Mouse (Mus musculus) MEL (cell line): ENCODE measurements around the gene Kif19a.

Source experiments
- BHLHE40 ChIP-seq: IDR thresholded peaks from 2 replicates; pipeline ENCODE4 v1.6.1; 2012; ENCODE audit warnings: low read depth, mild to moderate bottlenecking, inconsistent platforms, low read length, improper control_type of control experiment, borderline replicate concordance
- CTCF ChIP-seq, 3 experiments: IDR thresholded peaks in 2 of 3; conservative IDR thresholded peaks in 1 of 3; 2 replicates each; pipeline ENCODE4 v1.5.1; 2011 to 2012; ENCODE audit warnings: low read length in 3 of 3, low read depth in 2 of 3, mild to moderate bottlenecking in 2 of 3, improper control_type of control experiment in 1 of 3, inconsistent platforms in 1 of 3, mixed read lengths in 1 of 3, moderate library complexity in 1 of 3; ENCODE audit not compliant: control insufficient read depth in 1 of 3, insufficient read depth in 1 of 3, poor library complexity in 1 of 3, severe bottlenecking in 1 of 3
- E2F4 ChIP-seq: IDR thresholded peaks from 2 replicates; pipeline ENCODE4 v1.6.1; 2011; ENCODE audit warnings: low read depth, low read length, improper control_type of control experiment, borderline replicate concordance
- EP300 ChIP-seq, 2 experiments: IDR thresholded peaks; 2 replicates each; pipeline ENCODE4 v1.6.1; 2011; ENCODE audit warnings: improper control_type of control experiment in 2 of 2, low read length in 2 of 2, low read depth in 1 of 2, mild to moderate bottlenecking in 1 of 2
- KAT2A ChIP-seq: conservative IDR thresholded peaks from 2 replicates; pipeline ENCODE4 v1.6.1; 2012; ENCODE audit warnings: low read depth, low read length, improper control_type of control experiment, inconsistent platforms
- MAX ChIP-seq: IDR thresholded peaks from 2 replicates; pipeline ENCODE4 v1.6.1; 2011; ENCODE audit warnings: low read length, improper control_type of control experiment
- MAZ ChIP-seq: IDR thresholded peaks from 2 replicates; pipeline ENCODE4 v1.6.1; 2012; ENCODE audit warnings: low read depth, mild to moderate bottlenecking, inconsistent platforms, low read length, improper control_type of control experiment
- POLR2A ChIP-seq, 2 experiments: IDR thresholded peaks; 2 replicates each; pipeline ENCODE4 v1.6.1; 2011 to 2012; ENCODE audit warnings: low read length in 2 of 2, mild to moderate bottlenecking in 2 of 2, control low read depth in 1 of 2, improper control_type of control experiment in 1 of 2, low read depth in 1 of 2, moderate library complexity in 1 of 2; ENCODE audit not compliant: control insufficient read depth in 1 of 2, insufficient read depth in 1 of 2, poor library complexity in 1 of 2
- RCOR1 ChIP-seq: IDR thresholded peaks from 2 replicates; pipeline ENCODE4 v1.6.1; 2012; ENCODE audit warnings: low read depth, mild to moderate bottlenecking, inconsistent platforms, low read length, improper control_type of control experiment
- TAL1 ChIP-seq: IDR thresholded peaks from 2 replicates; pipeline ENCODE4 v1.6.1; 2012; ENCODE audit warnings: mild to moderate bottlenecking, inconsistent platforms, low read length, moderate library complexity, mixed read lengths
- UBTF ChIP-seq: IDR thresholded peaks from 2 replicates; pipeline ENCODE4 v1.6.1; 2012; ENCODE audit warnings: low read depth, mild to moderate bottlenecking, inconsistent platforms, low read length, improper control_type of control experiment, moderate library complexity, borderline replicate concordance; ENCODE audit not compliant: insufficient read depth
- USF1 ChIP-seq: IDR thresholded peaks from 2 replicates; pipeline ENCODE4 v1.6.1; 2014; ENCODE audit warnings: low read depth, mild to moderate bottlenecking, inconsistent platforms, low read length, improper control_type of control experiment, moderate library complexity
- ZC3H11A ChIP-seq: IDR thresholded peaks from 2 replicates; pipeline ENCODE4 v1.6.1; 2012; ENCODE audit warnings: low read depth, mild to moderate bottlenecking, inconsistent platforms, low read length, improper control_type of control experiment
- ZNF384 ChIP-seq: IDR thresholded peaks from 2 replicates; pipeline ENCODE4 v1.6.1; 2012; ENCODE audit warnings: low read depth, mild to moderate bottlenecking, inconsistent platforms, low read length, improper control_type of control experiment

DNA sequence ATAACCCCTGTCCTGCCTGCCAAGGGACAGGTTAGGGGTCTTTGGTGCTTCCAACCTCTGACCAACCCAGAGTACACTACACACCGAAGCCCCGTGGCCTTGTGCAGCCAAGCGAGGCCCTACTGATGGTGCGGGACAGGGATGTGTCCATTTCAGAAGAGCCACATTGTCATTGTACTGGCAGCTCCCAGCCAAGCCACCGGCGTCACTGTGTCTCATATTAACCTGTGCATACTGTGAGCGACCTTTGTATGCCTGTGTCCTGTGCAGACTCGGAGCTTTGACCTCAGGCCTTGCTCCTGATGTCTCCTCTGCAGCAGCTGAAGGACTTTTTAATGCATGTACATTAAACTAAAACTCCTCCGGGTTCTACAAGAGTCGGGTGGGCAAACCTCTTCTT, 44.7 kb upstream of the Kif19a start:
- no peak for TF ChIP-seq CTCF (IDR thresholded peaks at IDR 0.05 in 2 of 3, conservative IDR thresholded peaks at IDR 0.05 in 1 of 3; ENCODE audit: control insufficient read depth in 1 of 3, insufficient read depth in 1 of 3, low read depth in 2 of 3, low read length in 3 of 3, poor library complexity in 1 of 3, severe bottlenecking in 1 of 3)
- no peak for TF ChIP-seq USF1
- TF ChIP-seq MAX, result no peak
- TF ChIP-seq RCOR1, result no peak
- TF ChIP-seq EP300 (IDR thresholded peaks at IDR 0.05; ENCODE audit: low read depth in 1 of 2, low read length in 2 of 2), result no peak
- TF ChIP-seq ZNF384, result no peak
- no peak for TF ChIP-seq MAZ
- TF ChIP-seq POLR2A (IDR thresholded peaks at IDR 0.05; ENCODE audit: control insufficient read depth in 1 of 2, insufficient read depth in 1 of 2, low read depth in 1 of 2, low read length in 2 of 2, poor library complexity in 1 of 2), result no peak
- TF ChIP-seq TAL1, result no peak
- TF ChIP-seq ZC3H11A, result no peak
- no peak for TF ChIP-seq E2F4
- TF ChIP-seq UBTF, result no peak
- no peak for TF ChIP-seq KAT2A
- TF ChIP-seq BHLHE40, result no peak
